Mouse (Mus musculus) testis, postnatal 10 days (tissue): Measurements from ENCODE around the gene Rhoa.
"Not testable (repeated sequence)": the region's sequence is repeated elsewhere in the genome, so short reads cannot be mapped to it uniquely, and the experiment has no call there.

ENCODE experiments used
- DNase-seq: peaks from one replicate; pipeline ENCODE4 v3.0.0; 2021; ENCODE audit warnings: low spot score

The Rhoa gene

DNA sequence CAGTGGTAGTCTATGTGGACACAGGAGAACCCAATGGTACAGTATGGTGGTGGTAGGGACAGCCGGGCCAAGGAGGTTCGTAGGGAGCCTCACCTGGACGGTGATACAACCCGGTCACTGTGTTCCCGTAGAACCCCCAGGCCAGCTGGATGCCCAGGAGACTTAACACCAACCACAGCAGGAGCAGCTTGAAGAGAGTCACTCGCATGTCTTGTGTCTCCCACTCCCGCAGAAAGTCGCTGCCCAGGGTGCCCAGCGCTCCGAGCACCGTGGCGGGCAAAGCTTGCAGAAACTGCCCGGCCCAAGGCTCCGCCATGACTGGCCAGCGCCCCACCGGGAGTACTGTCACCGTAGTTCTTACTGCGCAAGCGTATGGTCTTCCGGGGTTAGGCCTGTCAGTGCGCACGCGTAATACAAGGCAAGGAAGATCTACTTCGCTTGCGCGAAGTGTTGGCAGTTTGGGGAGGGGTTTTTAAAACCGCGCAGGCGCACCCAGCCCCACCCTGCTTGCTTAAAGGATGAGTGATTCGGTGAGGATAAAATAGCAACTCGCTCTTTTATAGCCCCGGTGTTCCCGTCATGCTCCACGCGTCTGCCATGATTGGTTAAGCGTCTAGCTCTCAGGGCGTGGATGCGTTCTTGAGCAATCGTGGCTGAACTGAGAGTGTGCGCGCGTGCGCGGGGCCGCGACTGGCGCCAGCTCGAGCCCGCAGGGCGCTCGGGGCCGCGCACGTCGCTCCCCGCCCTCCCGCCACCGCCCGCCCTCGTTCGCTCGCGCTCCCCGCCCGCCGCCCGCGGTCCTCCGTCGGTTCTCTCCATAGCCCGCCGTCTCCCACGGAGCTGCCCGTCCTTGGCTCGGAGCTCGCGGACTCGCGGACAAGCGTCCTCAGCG lies at the start of gene Rhoa, which contains the start of gene Tcta:
Rhoa (plus strand) TSS at position 501 of the 892 bp plus-strand sequence.
Tcta (minus strand) TSS at position 532 of the 892 bp plus-strand sequence.
- DNase-seq: peak; percentile 96

DNA sequence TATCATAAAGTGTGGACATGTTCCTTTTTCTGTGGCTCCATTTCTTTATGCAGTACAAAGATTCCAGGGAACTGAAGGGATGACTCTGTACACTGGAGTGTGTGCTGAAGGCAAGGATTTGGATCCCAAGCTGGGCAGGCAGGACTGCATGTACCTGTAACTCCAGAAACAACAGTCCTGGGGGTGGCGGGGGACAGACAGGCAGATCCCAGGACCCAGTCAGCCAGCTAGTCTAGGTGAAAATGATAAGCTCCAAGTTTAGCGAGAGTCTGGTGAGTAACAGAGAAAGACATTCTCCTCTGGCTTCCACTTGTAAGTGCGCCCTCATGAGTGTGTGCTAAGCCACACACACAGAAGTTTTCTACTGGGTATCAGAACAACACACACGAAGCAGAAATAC lies 45.4 kb upstream of the Rhoa start:
- no peak for DNase-seq

DNA sequence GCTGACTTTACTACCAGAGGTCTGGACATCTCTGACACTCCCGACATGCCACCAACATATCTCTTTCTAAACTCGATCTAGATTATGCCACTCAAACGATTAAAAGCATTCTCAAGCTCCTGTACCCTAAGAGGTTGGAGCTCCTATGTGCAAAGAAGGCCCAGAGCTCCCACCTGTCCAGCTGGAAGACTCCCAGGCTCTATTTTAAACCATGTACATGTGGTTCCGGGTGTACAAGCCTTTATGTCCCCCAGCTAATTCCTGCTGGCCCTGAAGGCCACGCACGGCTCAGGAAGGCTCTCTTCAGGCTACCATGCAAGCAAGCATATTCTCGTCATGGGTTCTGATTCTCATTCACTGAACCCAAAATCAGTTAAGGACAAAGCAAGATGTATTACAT lies 44.1 kb upstream of the Rhoa start:
- no peak for DNase-seq

DNA sequence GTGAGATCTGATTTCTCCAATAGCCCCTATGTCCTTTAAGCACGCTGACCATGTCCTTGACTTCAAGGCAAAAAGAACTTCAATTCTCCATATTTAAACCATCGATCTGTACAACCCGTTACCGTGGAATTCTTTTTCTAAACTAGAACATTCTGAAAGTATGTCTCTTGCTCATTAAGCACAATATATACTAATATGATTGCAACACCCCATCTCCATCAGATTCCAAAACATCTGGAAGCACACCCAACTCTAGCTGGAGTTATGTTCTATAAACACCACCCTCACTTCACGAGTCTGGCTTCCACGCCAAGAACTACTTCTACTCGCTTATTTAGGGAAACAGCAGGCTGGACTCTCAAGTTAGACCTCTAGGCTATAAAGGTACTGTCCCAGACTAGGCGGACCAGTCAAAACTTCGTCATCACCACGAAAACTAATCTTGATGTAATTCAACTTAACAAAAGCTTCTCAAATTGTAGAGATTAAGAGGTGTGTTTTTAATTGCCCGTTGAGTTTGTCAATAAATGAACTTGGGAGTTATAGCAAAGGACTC lies 43.4 kb upstream of the Rhoa start:
- DNase-seq: no peak

DNA sequence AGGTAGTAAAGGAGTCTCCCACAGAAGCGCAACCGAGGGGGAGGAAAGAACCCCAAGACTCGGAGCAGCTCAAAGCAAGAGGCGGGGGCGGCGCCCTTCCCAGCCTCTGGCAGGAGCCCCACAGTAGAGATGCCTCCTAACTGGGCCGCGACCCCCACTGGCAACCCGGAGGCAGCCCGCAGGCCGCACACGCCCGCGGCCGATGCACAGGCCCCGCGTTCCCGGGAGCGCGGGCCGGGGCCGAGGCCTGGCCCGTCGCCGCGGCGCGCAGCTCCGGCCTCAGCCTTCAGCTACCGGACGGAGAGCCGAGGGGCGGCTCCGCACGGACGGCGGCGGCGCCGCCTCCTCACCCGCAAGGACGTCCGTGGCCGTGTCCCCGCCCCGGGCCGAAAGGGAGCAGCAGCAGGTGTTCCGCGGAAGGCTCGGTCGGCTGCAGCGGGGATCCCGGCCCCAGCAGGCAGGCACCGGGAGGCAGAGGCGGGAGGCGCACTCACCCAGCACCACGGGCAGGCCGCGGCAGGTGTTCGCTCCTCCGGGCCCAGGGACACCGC lies 42.7 kb upstream of the Rhoa start:
- peak; percentile 68 for DNase-seq

DNA sequence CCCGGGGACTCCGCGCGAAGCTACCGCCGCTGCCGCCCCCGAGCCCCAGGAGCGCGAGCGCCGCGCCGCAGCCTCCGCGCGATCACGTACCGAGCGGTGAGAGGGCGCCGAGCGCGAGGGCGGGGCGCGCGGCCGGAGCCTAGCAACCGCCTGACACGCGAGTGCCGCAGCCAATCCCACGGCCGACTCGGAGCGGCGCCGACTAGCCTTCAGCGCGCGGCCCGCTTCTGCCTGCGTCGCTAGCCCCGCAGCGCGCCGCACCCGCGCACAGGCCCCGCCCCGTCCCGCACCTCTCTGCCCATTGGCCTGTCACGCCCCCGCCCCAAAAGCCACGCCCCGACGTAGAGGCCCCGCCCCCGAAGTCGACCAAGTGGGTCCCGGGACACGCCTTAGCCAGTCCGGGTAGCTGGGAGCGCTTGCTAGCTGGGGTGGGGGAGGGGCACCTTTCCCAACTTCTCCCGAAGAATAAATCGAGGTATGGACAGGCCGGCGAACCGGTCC lies 42.2 kb upstream of the Rhoa start, which contains the start of gene Dag1:
Dag1 (minus strand) TSS at position 269 of the 501 bp plus-strand sequence.
- DNase-seq: peak; percentile 100

DNA sequence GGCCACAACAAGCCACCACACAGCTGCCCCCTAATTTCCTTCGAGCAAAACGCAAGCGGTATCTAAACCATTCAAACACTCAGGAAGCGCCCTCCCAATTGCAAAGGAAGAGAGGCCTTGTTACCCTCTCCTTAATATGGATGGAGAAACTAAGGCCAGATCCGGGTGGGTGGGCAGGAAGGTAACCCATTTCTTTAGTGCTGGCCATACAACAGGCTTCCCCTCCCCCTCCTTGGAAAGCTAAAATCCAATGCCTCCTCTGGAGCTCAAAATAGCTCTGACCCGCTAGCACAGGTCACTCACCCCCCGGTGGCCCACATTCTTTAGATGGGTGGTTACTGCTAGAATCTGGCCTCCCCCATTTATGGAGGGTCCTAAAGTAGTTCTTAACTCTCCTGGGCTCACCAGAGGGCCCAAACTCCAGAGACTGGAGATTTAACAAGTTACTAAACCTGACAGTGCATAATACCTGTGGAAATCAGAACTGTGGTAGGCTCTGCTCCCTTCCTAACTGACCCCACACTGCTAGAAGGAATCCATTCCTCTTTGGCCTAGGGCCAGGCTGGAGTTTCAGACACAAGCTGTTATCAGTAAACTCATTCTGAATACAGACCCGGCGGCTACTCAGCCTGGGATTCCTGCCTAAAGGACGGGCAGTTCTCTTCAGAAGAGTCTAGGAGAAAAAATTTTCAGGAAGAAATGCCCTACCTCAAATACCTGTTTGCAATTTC lies 41.6 kb upstream of the Rhoa start:
- peak; percentile 75 for DNase-seq

DNA sequence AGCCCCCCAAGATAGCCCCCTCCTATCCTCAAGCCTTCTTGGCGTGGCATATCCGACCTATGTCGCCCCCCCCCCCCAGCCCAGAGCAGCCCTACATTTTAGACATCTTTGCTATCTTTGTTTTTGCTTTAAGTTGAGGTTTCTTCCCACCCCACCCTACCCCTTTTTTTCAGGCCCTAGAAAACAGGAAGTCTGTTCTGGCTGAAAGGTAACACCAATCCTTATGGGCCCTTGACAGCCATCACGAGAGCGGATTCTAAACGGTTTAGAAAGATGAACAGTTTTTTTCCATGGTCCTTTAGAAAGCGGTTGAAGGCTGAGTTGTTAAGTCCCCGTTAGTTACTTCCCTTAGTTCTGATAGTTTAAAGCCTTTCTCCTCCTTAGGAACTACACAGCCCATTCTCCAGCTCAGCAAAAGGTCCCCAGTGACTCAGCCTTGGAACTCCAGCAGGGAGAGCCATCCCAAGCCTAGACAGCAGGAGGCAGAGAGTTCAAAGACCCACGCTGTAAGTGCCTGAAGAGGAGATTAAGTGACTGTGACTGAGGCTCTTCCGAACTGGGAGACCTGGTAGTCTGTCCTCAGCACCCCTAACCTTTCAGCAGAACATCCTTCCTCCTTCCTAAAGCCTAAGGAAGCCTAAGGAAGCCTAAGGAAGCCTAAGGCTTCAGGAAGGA lies 39.5 kb upstream of the Rhoa start:
- DNase-seq: no peak

DNA sequence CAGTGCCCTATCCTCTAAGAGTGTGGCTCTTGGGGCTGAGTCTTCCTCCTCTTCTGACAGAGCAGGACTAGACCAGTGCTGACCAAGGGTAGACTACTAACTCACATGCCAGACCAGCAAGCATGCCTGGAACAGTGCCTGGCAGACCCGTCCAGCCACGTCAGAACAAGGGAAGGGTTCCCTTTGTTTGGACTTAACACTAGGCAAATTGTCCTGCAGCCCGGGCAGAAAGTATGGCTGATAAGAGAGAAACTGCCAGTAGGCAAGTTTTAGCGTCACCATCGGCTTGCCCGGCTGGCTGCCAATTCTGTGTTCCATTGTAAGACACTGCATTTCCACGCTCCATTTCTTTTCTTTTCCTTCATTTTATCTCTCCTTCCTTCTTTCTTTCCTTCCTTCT lies 38.2 kb upstream of the Rhoa start:
- DNase-seq: peak; percentile 75

DNA sequence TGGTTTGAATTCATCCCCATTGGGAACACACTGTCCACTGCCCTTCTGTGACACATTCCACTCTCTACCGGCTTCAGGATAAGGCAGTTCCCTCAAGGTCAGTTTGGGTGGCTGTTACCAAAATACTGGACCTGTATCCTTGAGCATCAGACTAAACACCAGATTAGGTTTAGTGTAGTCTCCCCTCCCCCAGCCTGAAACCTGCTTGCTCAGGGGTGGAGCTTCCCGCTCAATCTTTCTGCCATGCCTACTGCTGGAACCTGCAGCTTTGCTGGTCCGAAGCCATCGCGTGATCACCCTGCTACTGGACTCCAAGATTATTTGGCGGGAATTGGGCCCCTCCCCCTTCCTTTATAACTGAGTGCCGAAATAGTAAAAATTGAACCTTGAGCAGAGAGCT lies 37.2 kb upstream of the Rhoa start:
- not testable (repeated sequence) for DNase-seq

DNA sequence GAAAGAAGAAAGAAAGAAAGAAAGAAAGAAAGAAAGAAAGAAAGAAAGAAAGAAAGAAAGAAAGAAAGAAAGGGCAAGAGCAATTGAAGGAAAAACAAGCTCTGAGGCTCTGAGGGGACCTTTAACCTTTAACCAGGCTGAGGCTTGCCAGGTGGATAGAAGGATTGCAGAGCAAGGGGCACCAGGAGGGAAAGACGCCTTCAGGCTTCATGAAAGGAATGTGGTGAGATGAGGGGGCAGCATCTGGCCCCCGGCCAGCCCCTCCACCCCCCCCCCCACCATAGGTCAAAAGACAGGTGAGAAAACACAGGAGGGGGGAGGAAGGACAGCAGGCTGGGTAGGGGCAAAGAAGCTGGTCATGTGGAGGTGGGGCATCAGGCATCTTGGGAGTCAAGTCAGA lies 34.0 kb upstream of the Rhoa start:
- DNase-seq: no peak

DNA sequence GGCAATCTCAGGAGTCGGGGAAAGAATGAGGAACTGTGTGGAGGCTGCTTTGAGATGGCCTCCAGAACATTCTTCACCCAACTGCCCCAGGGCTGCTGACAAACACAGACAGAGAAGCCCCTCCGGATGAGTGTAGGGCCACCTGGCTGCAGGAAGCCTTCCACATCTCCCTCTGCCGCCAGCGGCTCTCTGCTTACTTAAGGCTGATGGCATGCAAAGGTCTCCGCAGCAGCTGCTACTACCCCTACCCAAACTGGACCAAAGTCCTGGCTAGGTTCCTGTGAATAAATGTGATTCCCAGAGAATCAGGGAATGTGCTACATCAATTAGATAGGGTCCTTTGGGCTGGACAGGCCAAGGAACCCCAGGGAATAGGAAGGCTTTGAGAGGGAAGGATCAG lies 33.2 kb upstream of the Rhoa start:
- no peak for DNase-seq

DNA sequence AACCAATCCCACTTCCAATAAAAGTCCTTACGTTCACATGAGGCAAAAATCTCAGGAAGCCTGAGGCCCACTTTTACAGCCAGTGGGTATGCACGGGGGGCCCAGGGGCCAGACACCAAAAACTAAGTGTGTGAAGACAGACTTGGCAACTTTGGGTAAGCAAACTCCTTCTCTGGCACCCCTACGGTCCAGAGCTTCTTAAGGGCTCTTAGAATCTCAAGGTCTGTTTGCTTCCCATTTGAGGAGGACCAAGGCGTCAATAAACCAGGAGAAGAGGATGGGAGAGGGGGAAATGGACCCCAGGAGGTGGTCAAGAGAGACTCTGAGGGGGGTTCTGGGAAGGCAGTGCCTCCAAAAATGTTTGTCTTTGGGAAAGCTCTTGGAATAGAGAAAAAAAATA lies 32.4 kb upstream of the Rhoa start:
- DNase-seq: no peak

DNA sequence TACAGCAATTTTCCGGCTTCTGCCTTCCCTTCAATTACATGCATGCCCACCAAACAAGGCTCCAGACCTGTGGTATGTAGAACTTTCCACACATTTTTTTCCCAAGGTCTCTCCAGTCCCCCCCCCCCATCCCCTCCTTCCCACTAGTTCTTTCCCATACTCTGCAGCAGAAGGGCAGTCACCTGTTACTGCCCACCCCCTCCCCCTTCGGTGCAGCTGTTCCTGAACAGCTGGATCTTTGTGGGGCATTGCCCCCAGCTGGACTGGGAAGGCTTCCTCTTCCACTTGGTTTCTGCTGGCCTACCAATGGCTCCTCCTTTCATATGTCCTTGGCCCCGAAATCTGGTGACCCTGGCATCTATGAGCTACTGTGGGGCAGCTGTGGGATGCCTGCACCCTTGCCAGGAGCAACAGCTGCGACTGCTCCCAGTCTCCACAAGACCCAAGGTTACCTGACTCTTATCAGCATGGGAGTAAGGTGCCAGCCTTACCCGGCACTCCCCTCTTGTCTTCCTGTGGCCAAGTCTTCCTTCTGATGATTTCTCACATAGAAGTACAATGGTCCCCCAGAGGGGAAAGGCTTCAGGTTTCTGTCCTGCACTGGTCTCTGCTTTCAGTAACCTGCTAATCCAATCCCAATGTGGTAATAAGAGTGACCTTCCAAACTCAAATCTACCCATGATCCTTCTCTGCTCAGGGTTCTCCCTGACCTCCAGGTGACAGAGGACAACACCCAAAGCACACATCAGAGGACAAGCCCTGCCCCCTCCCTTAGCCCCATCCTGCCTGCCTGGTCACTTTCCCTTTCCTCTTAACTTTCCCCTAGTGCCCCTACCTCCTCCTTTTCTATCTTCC lies 31.2 kb upstream of the Rhoa start:
- no peak for DNase-seq

DNA sequence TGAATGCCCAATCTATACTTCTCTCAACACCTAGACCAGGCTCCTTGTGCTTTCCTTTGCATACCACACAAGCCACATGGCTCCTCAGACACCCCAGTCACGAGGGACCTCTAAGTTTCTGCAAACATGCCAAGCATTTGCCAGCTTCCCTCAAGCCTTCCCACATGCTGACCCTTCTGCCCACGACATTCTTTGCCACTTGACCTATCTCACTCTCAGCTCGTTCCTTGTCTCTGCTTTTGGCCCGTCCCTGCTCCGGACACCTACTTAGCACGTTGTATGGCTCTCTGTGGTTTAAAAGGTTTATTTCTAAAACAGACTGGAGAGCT lies 30.6 kb upstream of the Rhoa start:
- no peak for DNase-seq

DNA sequence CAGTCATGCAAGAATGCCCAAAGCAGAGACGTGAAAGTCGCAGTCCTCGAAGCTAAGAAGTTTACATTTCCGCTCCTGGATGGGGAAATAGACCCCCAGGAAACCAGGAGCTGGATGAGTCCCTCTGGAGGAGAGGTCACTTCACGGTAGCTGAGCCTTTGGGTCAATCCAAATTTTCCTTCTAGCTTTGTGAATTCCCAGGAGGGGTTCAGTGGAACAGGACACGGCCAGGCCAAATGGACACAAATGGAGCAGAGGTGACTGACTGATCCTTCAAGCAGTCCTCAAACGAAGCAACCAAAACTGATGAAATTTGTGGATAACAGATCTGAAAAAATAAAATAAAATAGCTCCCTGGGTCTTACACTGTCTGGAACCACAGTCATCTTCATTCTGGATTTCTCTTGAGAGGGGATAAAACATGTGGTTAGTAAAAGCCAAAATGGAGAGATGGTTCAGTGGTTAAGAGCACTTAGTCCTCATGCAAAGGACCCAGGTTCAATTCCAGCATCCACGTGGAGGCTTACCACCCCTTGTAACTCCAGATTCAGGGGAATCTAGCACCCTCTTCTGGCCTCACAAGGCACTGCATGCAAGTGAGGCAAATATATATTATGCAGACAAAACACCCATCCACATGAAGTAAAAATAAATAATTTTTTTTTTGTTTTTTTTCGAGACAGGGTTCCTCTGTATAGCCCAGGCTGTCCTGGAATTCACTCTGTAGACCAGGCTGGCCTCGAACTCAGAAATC lies 27.1 kb upstream of the Rhoa start:
- DNase-seq: peak; percentile 64

DNA sequence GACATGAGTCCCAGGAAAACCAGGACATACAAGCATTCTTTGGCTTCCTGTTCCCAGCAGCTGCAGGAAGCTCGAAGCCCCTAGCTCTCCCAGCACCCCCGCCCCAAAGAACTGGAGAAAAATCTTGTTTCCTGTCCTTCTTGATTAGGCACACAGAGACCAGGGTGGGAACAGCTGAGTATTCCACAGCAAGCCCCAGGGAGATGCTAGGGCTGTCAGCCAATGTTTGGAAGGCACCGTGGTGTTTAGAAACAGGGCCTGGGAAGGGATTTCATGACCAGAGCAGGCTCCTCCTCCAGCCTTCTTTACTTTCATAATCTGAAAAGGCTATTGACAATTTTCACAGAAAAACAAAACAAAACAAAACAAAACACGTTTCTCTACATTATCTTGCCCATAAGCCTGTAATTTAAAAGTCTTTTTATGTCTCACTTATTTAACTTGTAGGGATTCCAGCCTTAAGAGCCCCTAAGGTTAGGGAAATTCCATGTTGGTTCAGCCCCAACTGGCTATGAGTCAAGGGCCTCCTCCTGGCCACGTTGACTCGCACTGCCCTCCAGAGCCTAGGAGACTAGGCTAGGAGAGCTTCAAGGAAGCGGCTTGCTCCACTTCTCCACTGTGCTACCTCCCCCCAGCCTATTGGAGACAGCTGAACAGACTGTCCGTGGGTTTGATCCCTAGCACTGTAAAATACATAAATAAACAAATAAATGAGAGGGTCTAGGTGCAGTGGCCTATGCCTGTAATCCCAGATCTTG lies 25.7 kb upstream of the Rhoa start:
- DNase-seq: peak; percentile 85

DNA sequence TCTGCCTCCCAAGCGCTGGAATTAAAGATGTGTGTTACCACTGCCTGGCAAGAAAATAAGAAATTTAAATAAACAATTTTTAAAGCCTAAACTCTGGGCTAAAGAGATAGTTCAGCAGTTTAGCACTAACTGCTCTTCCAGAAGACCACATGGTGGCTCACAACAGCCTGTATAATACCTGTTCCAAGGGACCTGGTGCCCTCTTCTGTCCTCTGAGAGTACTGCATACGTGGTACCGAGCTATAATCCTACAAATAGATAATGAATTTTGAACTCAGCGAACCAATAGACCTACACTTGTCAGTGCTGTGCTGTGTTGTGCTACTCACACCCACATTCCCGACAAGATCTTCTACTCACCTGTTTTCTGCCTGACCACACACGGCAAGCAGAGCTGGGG lies 21.5 kb upstream of the Rhoa start:
- peak; percentile 85 for DNase-seq

DNA sequence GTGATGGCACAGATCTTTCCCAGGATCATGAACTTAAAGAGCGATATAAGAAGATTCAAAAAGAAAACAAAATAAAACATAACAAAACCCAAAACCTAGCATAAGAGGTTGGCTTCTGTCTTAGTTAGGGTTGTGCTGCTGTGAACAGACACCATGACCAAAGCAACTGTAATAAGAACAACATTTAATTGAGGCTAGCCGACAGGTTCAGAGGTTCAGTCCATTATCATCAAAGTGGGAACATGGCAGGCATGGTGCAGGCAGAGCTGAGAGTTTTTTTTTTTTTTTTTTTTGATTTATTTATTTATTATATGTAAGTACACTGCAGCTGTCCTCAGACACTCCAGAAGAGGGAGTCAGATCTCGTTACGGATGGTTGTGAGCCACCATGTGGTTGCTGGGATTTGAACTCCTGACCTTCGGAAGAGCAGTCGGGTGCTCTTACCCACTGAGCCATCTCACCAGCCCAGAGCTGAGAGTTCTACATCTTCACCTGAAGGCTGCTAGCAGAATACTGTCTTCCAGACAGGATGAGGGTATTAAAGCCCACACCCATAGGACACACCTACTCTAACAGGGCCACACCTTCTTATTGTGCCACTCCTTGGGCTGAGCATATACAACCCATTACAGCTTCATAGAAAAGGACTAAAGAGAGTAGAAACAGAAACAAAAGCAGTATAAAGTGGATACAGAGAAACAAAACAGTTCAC lies 18.2 kb upstream of the Rhoa start:
- not testable (repeated sequence) for DNase-seq
